Mouse (Mus musculus) limb, embryonic 11.5 days (tissue): Measurements from ENCODE around the gene Dnttip1. TPM values are rescaled to one million over a fixed set of nuclear protein-coding genes. Genes with fewer than 3 reads are reported as not detected.

ENCODE experiments used
- ATAC-seq: fragments of 200-750 bp; cut with Nextera tagmentation; 2 replicates; pipeline ENCODE4 v1.8.0; 2017; ENCODE audit warnings: low read depth; ENCODE audit not compliant: insufficient number of reproducible peaks, low FRiP score, low TSS enrichment
- DNase-seq: peaks from one replicate; pipeline ENCODE4 v3.0.0-alpha.2; 2015; ENCODE audit warnings: low spot score
- H3K27ac ChIP-seq: fragments of 300-500 bp; sonication (generic); replicated peaks from 2 replicates; pipeline ENCODE4 v1.5.1; 2014; ENCODE audit warnings: low read depth, mild to moderate bottlenecking, low read length
- H3K27me3 ChIP-seq: fragments of 300-500 bp; sonication (generic); 2 replicates; pipeline ENCODE4 v1.6.1; 2014; ENCODE audit warnings: mild to moderate bottlenecking, low read length, mixed read lengths; ENCODE audit not compliant: control insufficient read depth, insufficient read depth
- H3K36me3 ChIP-seq: fragments of 300-500 bp; sonication (generic); 2 replicates; pipeline ENCODE4 v1.6.1; 2014; ENCODE audit warnings: mild to moderate bottlenecking, low read length, moderate library complexity, mixed read lengths; ENCODE audit not compliant: control insufficient read depth, insufficient read depth
- H3K4me1 ChIP-seq: fragments of 300-500 bp; sonication (generic); 2 replicates; pipeline ENCODE4 v1.6.1; 2014; ENCODE audit warnings: low read length, mixed read lengths; ENCODE audit not compliant: control insufficient read depth, insufficient read depth
- H3K4me2 ChIP-seq: fragments of 300-500 bp; sonication (generic); 2 replicates; pipeline ENCODE4 v1.6.1; 2014; ENCODE audit warnings: low read depth, mild to moderate bottlenecking, moderate library complexity; ENCODE audit not compliant: severe bottlenecking
- H3K4me3 ChIP-seq: fragments of 300-500 bp; sonication (generic); 2 replicates; pipeline ENCODE4 v1.5.1; 2014; ENCODE audit warnings: low read depth, low read length
- H3K9ac ChIP-seq: fragments of 300-500 bp; sonication (generic); 2 replicates; pipeline ENCODE4 v1.6.1; 2014; ENCODE audit warnings: mild to moderate bottlenecking, low read length
- H3K9me3 ChIP-seq: fragments of 300-500 bp; sonication (generic); 2 replicates; pipeline ENCODE4 v1.6.1; 2016; ENCODE audit warnings: low read length; ENCODE audit not compliant: control insufficient read depth
- WGBS: fragments of 180-500 bp; shearing (Covaris S2); extraction: QIAGEN DNeasy Blood & Tissue Kit; methylation state at CpG from one replicate; pipeline ENCODE4 v1.1.7; 2014; 5-methylcytosine and 5-hydroxymethylcytosine counted together
- polyA plus RNA-seq: library from polyadenylated mRNA; unstranded; fragments of >200 nt; fragmentation: Nextera tagmentation; extraction: Ambion mirVana; gene quantifications from 2 replicates; pipeline ENCODE4 v1.2.1, GENCODE M21; 2014

Dnttip1 gene
- polyA plus RNA-seq, 1 experiment from 2014 or later, result 87.0 TPM

- ATAC-seq (no peak), DNase-seq (no peak)
- Histone ChIP-seq H3K4me1 (no peaks in the 10 kb centered on the region), H3K4me2 (no peak overlapping the region), H3K27ac (no peak overlapping the region), H3K4me3 (no peak overlapping the region), H3K9me3 (no peaks in the 10 kb centered on the region), H3K27me3 (no peaks in the 10 kb centered on the region), H3K9ac (no peak overlapping the region), H3K36me3 (peaks cover 47% of the 10 kb centered on the region)
- WGBS, result 69% methylated on average over 1 of the region's 1 CpGs
Measured at GRCm38 (mm10) chr2:164758692-164759091, 12.9 kb downstream of the Dnttip1 start.

DNA sequence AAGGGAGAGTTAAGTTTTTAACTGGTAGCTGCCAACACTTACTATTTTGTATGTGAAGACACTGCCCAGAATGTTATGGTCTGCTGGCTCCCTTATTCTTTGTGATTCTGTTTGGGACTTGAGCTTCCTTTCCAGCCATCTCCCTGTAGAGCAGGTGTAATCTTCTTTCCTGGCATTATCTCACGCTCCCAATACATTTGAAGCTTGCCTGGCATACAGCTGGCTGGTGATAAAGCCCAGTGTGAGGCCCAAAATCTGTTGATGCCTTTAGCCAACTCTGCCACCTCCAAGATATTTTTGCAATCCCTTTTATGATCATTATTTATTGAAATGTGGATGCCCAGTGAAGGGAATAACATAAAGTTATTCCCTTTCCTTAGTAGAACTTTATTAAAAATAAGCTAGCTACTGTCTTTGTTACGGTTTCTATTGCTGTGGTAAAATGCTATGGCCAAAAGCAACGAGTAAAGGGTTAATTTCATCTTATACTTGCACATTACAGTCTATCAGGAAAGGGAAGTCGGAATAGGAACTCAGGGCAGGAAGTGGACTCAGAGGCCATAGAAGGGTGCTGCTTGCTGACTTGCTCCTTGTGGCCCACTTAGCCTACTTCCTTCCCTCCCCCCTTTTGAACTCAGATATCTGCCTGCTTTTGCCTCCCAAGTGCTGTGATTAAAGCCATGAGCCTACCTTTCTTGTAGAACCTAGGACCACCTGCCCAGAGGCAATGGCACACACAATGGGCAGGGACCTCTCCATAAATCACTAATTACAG is 14.5 kb downstream of the Dnttip1 start:
- Histone ChIP-seq H3K9ac (no peak overlapping the region), H3K9me3 (no peaks in the 10 kb centered on the region), H3K36me3 (peaks cover 43% of the 10 kb centered on the region), H3K4me1 (no peaks in the 10 kb centered on the region), H3K27ac (no peak overlapping the region), H3K4me3 (no peak overlapping the region), H3K4me2 (no peak overlapping the region), H3K27me3 (no peaks in the 10 kb centered on the region)
- no peak for ATAC-seq
- DNase-seq, result no peak
- 90% methylated on average over 4 of the region's 4 CpGs for WGBS

- no peak overlapping the region for H3K27ac ChIP-seq
- peaks cover 39% of the 10 kb centered on the region for H3K36me3 ChIP-seq
- DNase-seq, result no peak
- H3K4me3 ChIP-seq, result no peak overlapping the region
- no peaks in the 10 kb centered on the region for H3K9me3 ChIP-seq
- no peaks in the 10 kb centered on the region for H3K27me3 ChIP-seq
- no peak overlapping the region for H3K9ac ChIP-seq
- H3K4me1 ChIP-seq, result no peaks in the 10 kb centered on the region
- 94% methylated on average over 2 of the region's 2 CpGs for WGBS
- ATAC-seq, result no peak
- H3K4me2 ChIP-seq, result no peak overlapping the region
Measured at GRCm38 (mm10) chr2:164761502-164761901, 15.7 kb downstream of the Dnttip1 start.

DNA sequence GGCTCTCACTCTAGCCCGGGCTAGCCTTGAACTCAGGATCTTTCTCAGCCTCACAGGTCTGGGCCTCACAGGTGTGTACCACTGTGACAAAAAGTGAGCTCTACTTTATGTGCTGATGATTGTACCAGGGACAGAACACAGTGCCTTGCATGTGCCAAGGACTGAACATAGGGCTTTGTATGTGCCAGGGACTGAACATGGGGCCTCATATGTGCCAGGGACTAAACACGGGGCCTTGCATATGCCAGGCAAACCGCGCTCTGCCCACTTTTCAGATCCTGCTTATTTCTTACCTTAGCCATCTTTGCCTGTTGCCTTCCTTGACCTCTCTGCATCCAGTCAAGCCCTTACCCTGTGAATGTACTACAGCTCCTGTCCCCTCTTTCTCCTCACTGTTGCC is 16.2 kb downstream of the Dnttip1 start:
- H3K4me1 ChIP-seq, result no peaks in the 10 kb centered on the region
- WGBS, result 96% methylated on average over 4 of the region's 4 CpGs
- ATAC-seq, result no peak

GRCm38 (mm10) chr2:164762593-164762992 is 16.8 kb downstream of the Dnttip1 start:
- ATAC-seq (no peak), DNase-seq (no peak)
- Histone ChIP-seq H3K4me3 (no peak overlapping the region), H3K9me3 (no peaks in the 10 kb centered on the region), H3K4me1 (no peaks in the 10 kb centered on the region), H3K4me2 (no peak overlapping the region), H3K27ac (no peak overlapping the region), H3K27me3 (no peaks in the 10 kb centered on the region), H3K36me3 (peaks cover 30% of the 10 kb centered on the region; the same call in 1 of the 2 replicates), H3K9ac (no peak overlapping the region)
- 90% methylated on average over 7 of the region's 7 CpGs for WGBS

More for the DNA sequence above, 16.2 kb downstream of the Dnttip1 start:
- Histone ChIP-seq H3K27me3 (no peaks in the 10 kb centered on the region), H3K36me3 (peaks cover 35% of the 10 kb centered on the region), H3K4me3 (no peak overlapping the region), H3K4me2 (no peak overlapping the region), H3K27ac (no peak overlapping the region), H3K9ac (no peak overlapping the region), H3K9me3 (no peaks in the 10 kb centered on the region)
- DNase-seq, result no peak

- peaks cover 17% of the 10 kb centered on the region; the same call in 1 of the 2 replicates for H3K36me3 ChIP-seq
- H3K9me3 ChIP-seq, result no peaks in the 10 kb centered on the region
- DNase-seq (no peak), ATAC-seq (no peak)
- no peak overlapping the region for H3K4me3 ChIP-seq
- no peaks in the 10 kb centered on the region for H3K27me3 ChIP-seq
- no peak overlapping the region for H3K27ac ChIP-seq
- no peak overlapping the region for H3K4me2 ChIP-seq
- 81% methylated on average over 3 of the region's 3 CpGs for WGBS
- no peak overlapping the region for H3K9ac ChIP-seq
- H3K4me1 ChIP-seq, result peaks cover 2% of the 10 kb centered on the region
Measured at GRCm38 (mm10) chr2:164765841-164766240, 20.1 kb downstream of the Dnttip1 start.

DNA sequence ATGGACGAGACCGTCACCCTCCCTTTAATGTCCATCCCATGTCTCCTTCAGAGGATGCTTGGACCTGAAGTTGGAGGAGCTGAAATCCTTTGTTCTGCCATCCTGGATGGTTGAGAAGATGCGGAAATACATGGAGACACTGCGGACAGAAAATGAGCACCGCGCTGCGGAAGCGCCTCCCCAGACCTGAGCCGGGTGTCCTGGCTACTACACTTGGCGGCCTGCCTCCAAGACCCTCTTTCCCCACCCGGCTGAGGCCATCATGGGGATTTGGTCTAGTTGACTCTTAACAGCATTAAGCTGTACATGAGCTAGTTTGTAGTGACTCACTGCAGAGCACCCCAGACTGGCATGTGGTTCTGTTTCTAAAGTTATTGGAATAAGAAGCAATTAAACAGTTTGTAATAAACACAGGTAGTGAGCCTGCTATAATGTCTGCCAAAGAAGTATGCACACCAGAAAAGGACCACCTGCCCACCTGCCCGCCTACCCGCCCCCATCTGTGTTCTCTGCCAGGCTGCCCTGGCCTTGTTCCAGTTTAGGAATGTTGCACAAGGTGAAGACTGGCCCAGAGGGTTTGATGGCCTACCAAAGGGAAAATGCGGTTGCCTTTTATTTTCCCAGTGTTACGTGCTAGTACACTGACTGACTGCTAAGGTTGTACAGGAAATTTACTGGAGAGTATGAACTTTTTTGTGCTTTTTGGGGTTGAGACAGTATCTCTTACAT is 22.2 kb downstream of the Dnttip1 start:
- ATAC-seq (no peak), DNase-seq (no peak)

GRCm38 (mm10) chr2:164769258-164770037 is 23.7 kb downstream of the Dnttip1 start, which contains the start of gene Ube2c:
TSS of gene Ube2c (plus strand) at chr2:164769898.
- ATAC-seq (peak; percentile 98), DNase-seq (peak; percentile 99)
- Histone ChIP-seq H3K9me3 (no peaks in the 10 kb centered on the region), H3K36me3 (peaks cover 17% of the 10 kb centered on the region; the same call in 1 of the 2 replicates), H3K27me3 (no peaks in the 10 kb centered on the region), H3K4me2 (peak within 1 kb of the TSS; percentile 64), H3K4me1 (peaks cover 6% of the 10 kb centered on the region), H3K27ac (peak within 1 kb of the TSS; percentile 37), H3K9ac (peak within 1 kb of the TSS; percentile 86), H3K4me3 (peak within 1 kb of the TSS; percentile 89)
- WGBS, result 2% methylated on average over 53 of the region's 53 CpGs

More for the DNA sequence above, 22.2 kb downstream of the Dnttip1 start:
- Histone ChIP-seq H3K4me1 (peaks cover 6% of the 10 kb centered on the region), H3K27ac (no peak overlapping the region), H3K36me3 (peaks cover 20% of the 10 kb centered on the region; the same call in 1 of the 2 replicates), H3K9me3 (no peaks in the 10 kb centered on the region), H3K4me3 (no peak overlapping the region), H3K4me2 (no peak overlapping the region), H3K9ac (no peak overlapping the region), H3K27me3 (no peaks in the 10 kb centered on the region)
- 95% methylated on average over 15 of the region's 15 CpGs for WGBS
